Mouse (Mus musculus) heart, postnatal 4 days (tissue): Measurements from ENCODE around the gene Zfand6. TPM values are rescaled to one million over a fixed set of nuclear protein-coding genes. Genes with fewer than 3 reads are reported as not detected.
A peak's percentile ranks its signal among the peaks of the same experiment; 100 is the strongest.

ENCODE experiments used
- DNase-seq: peaks from one replicate; pipeline ENCODE4 v3.0.0; 2021
- total RNA-seq, 2 experiments: library from RNA; stranded (reverse); gene quantifications; 2 replicates each; pipeline ENCODE4 v1.2.3; 2021

Gene Zfand6
- total RNA-seq, 2 experiments from 2014 or later = 95.1 to 96.2 TPM

GRCm38 (mm10) chr7:84591347-84591746 lies 98.4 kb downstream of the Zfand6 start:
- no peak for DNase-seq

GRCm38 (mm10) chr7:84590622-84591021 lies 99.1 kb downstream of the Zfand6 start:
- no peak for DNase-seq

GRCm38 (mm10) chr7:84587101-84587783 lies 102.5 kb downstream of the Zfand6 start:
- DNase-seq = no peak

- no peak for DNase-seq
These were observed 103.2 kb downstream of the Zfand6 start for GRCm38 (mm10) chr7:84586360-84587100.

- no peak for DNase-seq
These were observed 104.7 kb downstream of the Zfand6 start for GRCm38 (mm10) chr7:84585086-84585485.

GRCm38 (mm10) chr7:84579769-84580168 lies 110.0 kb downstream of the Zfand6 start:
- no peak for DNase-seq

GRCm38 (mm10) chr7:84578841-84579240 lies 110.9 kb downstream of the Zfand6 start:
- no peak for DNase-seq

- no peak for DNase-seq
These were observed 112.7 kb downstream of the Zfand6 start for GRCm38 (mm10) chr7:84577034-84577433.

- peak; percentile 41 for DNase-seq
These were observed 123.6 kb downstream of the Zfand6 start for GRCm38 (mm10) chr7:84566200-84566599.

GRCm38 (mm10) chr7:84564236-84564635 lies 125.5 kb downstream of the Zfand6 start:
- DNase-seq = no peak

Other genes starting within 250 kb of the Zfand6 start
- under 1 TPM; 0.07 TPM for gene Gm2115, start 161.0 kb downstream of the Zfand6 start, total RNA-seq
- 1 to 10 TPM; 5.5 to 5.7 TPM for gene Fah, start 83.2 kb downstream of the Zfand6 start, total RNA-seq
- gene Olfr291, start 163.6 kb upstream of the Zfand6 start, total RNA-seq = not detected